Mouse (Mus musculus): ENCODE measurements around the gene Bcorl1. TPM values are rescaled to one million over a fixed set of nuclear protein-coding genes. Genes with fewer than 3 reads are reported as not detected.

Gene Bcorl1
- total RNA-seq, 2 experiments from 2014 or later = 9.8 to 11.2 TPM

GRCm38 (mm10) chrX:48441954-48442353 lies 100.8 kb downstream of the Bcorl1 start:
- DNase-seq = no peak

DNA sequence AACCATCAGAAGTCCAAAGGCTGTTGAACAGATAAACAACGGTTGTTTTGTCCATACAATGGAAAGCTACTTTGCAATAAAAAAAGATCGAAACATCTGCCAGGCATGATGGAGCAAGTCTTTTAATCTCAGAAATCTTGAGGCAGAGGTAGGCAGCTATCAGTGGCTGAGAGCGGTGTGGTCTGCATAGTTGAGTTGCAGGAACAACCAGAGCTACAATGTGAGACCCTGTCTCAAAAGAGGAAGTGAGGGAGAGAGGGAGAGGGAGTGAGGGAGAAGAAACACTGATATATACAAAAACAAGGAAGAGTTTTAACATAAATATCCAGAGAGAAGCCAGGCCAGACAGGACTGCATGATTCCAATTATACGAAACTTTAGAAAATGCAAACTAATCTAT lies 103.5 kb downstream of the Bcorl1 start:
- no peak for DNase-seq

DNA sequence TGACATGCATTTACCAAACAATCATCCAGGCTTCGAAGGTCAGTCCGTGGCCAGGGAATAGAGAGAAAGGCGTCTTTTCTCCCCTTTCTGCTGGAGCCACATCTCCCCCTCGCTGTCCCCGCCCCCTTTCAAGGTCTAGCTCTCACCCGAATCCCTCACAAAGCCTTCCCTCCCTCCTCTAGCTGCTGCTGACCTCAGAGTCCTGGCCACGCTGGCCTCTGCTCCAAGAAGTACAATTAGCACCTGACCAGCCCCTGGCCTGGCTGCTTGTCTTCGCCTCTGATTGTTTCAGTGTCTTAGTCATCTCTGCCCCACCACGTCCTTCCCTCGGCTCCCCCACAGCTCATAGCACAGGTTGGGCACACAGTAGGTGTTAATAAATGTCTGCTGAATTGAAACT lies 108.5 kb downstream of the Bcorl1 start:
- DNase-seq = peak; percentile 38 to 45

GRCm38 (mm10) chrX:48452231-48452890 lies 111.2 kb downstream of the Bcorl1 start:
- DNase-seq = no peak

- peak; percentile 45 to 62 for DNase-seq
Measured at GRCm38 (mm10) chrX:48452931-48453673, 111.9 kb downstream of the Bcorl1 start.

DNA sequence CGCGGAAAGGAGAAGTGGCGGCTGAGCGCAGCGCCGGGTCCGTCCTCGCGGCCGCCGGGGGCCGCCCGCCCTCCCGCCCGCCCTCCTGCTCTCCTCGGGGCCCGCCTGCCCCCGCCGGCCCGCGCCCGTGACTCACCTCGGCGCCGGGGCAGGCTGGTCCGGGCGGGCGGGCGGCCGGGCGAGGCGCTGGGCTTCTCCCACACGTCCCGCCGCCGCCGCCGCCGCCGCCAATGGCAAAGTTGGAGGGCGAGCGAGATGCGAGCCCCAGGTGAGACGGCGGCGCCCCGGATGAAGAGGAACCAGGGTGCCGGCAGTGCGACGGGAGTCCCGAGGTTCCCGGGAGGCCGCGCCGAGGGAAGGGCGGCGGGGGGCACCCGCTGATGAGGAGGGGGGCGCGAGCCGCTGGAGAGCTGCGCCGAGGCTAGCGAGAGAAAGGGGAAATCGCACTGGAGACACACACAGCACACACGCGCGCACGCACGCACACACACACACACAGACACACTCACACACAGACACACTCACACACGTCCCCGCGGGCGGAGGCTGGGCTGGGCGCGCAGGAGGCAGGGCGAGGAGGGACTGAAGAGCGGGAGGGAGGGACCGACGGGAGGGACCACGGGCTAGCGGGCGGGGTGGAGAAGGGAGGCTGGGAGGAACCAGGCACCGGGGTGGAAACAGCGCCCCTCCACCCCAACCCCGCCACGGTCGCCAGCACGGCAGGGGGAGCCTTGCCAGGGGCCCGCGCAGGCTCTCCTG lies 112.8 kb downstream of the Bcorl1 start:
- DNase-seq = peak; percentile 85 to 87

GRCm38 (mm10) chrX:48454495-48454878 lies 113.3 kb downstream of the Bcorl1 start:
- DNase-seq = no peak

- DNase-seq = peak; percentile 44 to 73
Measured at GRCm38 (mm10) chrX:48455018-48455417, 113.9 kb downstream of the Bcorl1 start.

GRCm38 (mm10) chrX:48456956-48457355 lies 115.8 kb downstream of the Bcorl1 start:
- DNase-seq = no peak

Other genes starting within 250 kb of the Bcorl1 start
- gene Xpnpep2, start 232.6 kb upstream of the Bcorl1 start, total RNA-seq (2021) = 1 to 10 TPM; 1.3 to 1.8 TPM
- gene Sash3, start 194.9 kb upstream of the Bcorl1 start, total RNA-seq (2021) = 1 to 10 TPM; 1.4 to 1.9 TPM
- gene Zdhhc9, start 132.5 kb upstream of the Bcorl1 start, total RNA-seq (2021) = 10 to 100 TPM; 15.9 to 19.1 TPM
- gene Utp14a, start 84.5 kb upstream of the Bcorl1 start, total RNA-seq (2021) = 10 to 100 TPM; 15.4 to 17.3 TPM
- 10 to 100 TPM; 10.9 to 19.1 TPM for gene Elf4, start 121.8 kb downstream of the Bcorl1 start, total RNA-seq (2021)
- 100 to 1,000 TPM; 163 to 224 TPM for gene Aifm1, start 172.2 kb downstream of the Bcorl1 start, total RNA-seq (2021)
- gene Rab33a, start 177.9 kb downstream of the Bcorl1 start, total RNA-seq (2021) = 10 to 100 TPM in 1 of 2 experiments, 1 to 10 TPM in 1; 7.9 to 25.9 TPM

Data from adrenal gland, postnatal 36 days (tissue).